Mouse (Mus musculus): ENCODE measurements around the gene Anxa2.

- TF ChIP-seq CTCF (IDR thresholded peaks at IDR 0.05; ENCODE audit: extremely low read depth, insufficient read depth, low read length) (no peak), POLR2A (IDR thresholded peaks at IDR 0.05; ENCODE audit: extremely low read depth, insufficient read depth, low read length) (no peak)
Measured at GRCm38 (mm10) chr9:69450636-69451035, 2.8 kb upstream of the Anxa2 start.
